In genomic region chr10:76903694-76904093, GRCm38 (mm10) we compare ENCODE assay signal across 16 mouse cellular contexts. TPM values are rescaled to one million over a fixed set of nuclear protein-coding genes. Genes with fewer than 3 reads are reported as not detected.
A peak's percentile ranks its signal among the peaks of the same experiment; 100 is the strongest.
DNase-seq lines count a peak whose midpoint lies in the region; ATAC-seq and TF ChIP-seq lines count a peak whose summit lies in the region.
"Had no signal": no experiment of that assay in that cellular context is flagged by ENCODE, and none has a peak within 500 bp of the region (broad histone marks: within the 10 kb centered on the region; RNA-seq: fewer than 3 reads in every experiment).

No protein-coding gene starts in this region.

- no peak overlapping the region for H3K4me2 ChIP-seq in midbrain, postnatal 0 days (ENCODE audit: low read depth, low read length, poor library complexity, severe bottlenecking)
- no peak overlapping the region for H3K4me2 ChIP-seq in hindbrain, embryonic 12.5 days (replicated peaks)
- no peak overlapping the region for H3K4me2 ChIP-seq in stomach, embryonic 14.5 days (replicated peaks; ENCODE audit: low read depth, low read length)
- H3K4me2 ChIP-seq: hindbrain, embryonic 15.5 days; limb, embryonic 12.5 days; lung, embryonic 14.5 days had no signal

- H3K27ac ChIP-seq in midbrain, embryonic 10.5 days (replicated peaks): peak overlapping the region; percentile 76
- no peak overlapping the region for H3K27ac ChIP-seq in midbrain, postnatal 0 days (ENCODE audit: low read depth, low read length)
- peak overlapping the region; percentile 60; the same call in 1 of the 2 replicates for H3K27ac ChIP-seq in hindbrain, embryonic 12.5 days
- H3K27ac ChIP-seq in stomach, embryonic 14.5 days (ENCODE audit: low read length): peak overlapping the region; percentile 66; the same call in 1 of the 2 replicates
- H3K27ac ChIP-seq: heart, embryonic 10.5 days; hindbrain, embryonic 15.5 days; limb, embryonic 12.5 days had no signal

- no peaks in the 10 kb centered on the region for H3K27me3 ChIP-seq in midbrain, embryonic 10.5 days (ENCODE audit: low read depth, poor library complexity, severe bottlenecking)
- no peaks in the 10 kb centered on the region for H3K27me3 ChIP-seq in midbrain, postnatal 0 days (ENCODE audit: insufficient read depth, low read length)
- no peaks in the 10 kb centered on the region for H3K27me3 ChIP-seq in hindbrain, embryonic 12.5 days
- H3K27me3 ChIP-seq in stomach, embryonic 14.5 days (ENCODE audit: control insufficient read depth, insufficient read depth, low read length): no peaks in the 10 kb centered on the region
- H3K27me3 ChIP-seq: hindbrain, embryonic 15.5 days; limb, embryonic 12.5 days; Patski had no signal

- H3K36me3 ChIP-seq in midbrain, embryonic 10.5 days: no peaks in the 10 kb centered on the region
- H3K36me3 ChIP-seq in midbrain, postnatal 0 days (ENCODE audit: insufficient read depth, low read length): no peaks in the 10 kb centered on the region
- no peaks in the 10 kb centered on the region for H3K36me3 ChIP-seq in hindbrain, embryonic 12.5 days
- no peaks in the 10 kb centered on the region for H3K36me3 ChIP-seq in stomach, embryonic 14.5 days (ENCODE audit: control insufficient read depth, insufficient read depth, low read length)
- H3K36me3 ChIP-seq: heart, embryonic 10.5 days; hindbrain, embryonic 15.5 days; limb, embryonic 12.5 days had no signal

- WGBS in midbrain, embryonic 10.5 days: 78% methylated on average over 3 of the region's 3 CpGs
- WGBS in midbrain, postnatal 0 days: 67% methylated on average over 3 of the region's 3 CpGs
- 68% methylated on average over 3 of the region's 3 CpGs for WGBS in hindbrain, embryonic 12.5 days
- 44% methylated on average over 3 of the region's 3 CpGs for WGBS in stomach, embryonic 14.5 days

- peaks cover 24% of the 10 kb centered on the region for H3K4me1 ChIP-seq in midbrain, embryonic 10.5 days
- 0 out of 2 replicates have a peak, but pooled peaks cover 4% of the 10 kb centered on the region for H3K4me1 ChIP-seq in midbrain, postnatal 0 days (ENCODE audit: insufficient read depth, low read length)
- H3K4me1 ChIP-seq in hindbrain, embryonic 12.5 days: peaks cover 31% of the 10 kb centered on the region
- H3K4me1 ChIP-seq in stomach, embryonic 14.5 days (ENCODE audit: control insufficient read depth, insufficient read depth, low read length): peaks cover 37% of the 10 kb centered on the region

- no peak overlapping the region for H3K9ac ChIP-seq in midbrain, postnatal 0 days (replicated peaks; ENCODE audit: low read length, poor library complexity, severe bottlenecking)
- H3K9ac ChIP-seq in hindbrain, embryonic 12.5 days: no peak overlapping the region
- no peak overlapping the region for H3K9ac ChIP-seq in stomach, embryonic 14.5 days (replicated peaks; ENCODE audit: low read depth, low read length)
- H3K9ac ChIP-seq: hindbrain, embryonic 15.5 days; limb, embryonic 12.5 days; lung, embryonic 14.5 days had no signal

- H3K9me3 ChIP-seq in midbrain, embryonic 10.5 days (replicated peaks): no peaks in the 10 kb centered on the region
- no peaks in the 10 kb centered on the region for H3K9me3 ChIP-seq in midbrain, postnatal 0 days (ENCODE audit: low read length)
- no peaks in the 10 kb centered on the region for H3K9me3 ChIP-seq in hindbrain, embryonic 12.5 days (replicated peaks)
- no peaks in the 10 kb centered on the region for H3K9me3 ChIP-seq in stomach, embryonic 14.5 days (ENCODE audit: control insufficient read depth, low read depth, low read length)
- H3K9me3 ChIP-seq: heart, embryonic 10.5 days; hindbrain, embryonic 15.5 days; limb, embryonic 12.5 days had no signal

- no peak for TF ChIP-seq CTCF in midbrain, postnatal 0 days (IDR thresholded peaks at IDR 0.05)

- no peak for ATAC-seq in midbrain, postnatal 0 days (ENCODE audit: low FRiP score)
- no peak for ATAC-seq in hindbrain, embryonic 12.5 days (ENCODE audit: low FRiP score)
- no peak for ATAC-seq in stomach, embryonic 14.5 days (ENCODE audit: insufficient number of reproducible peaks, insufficient read depth, low FRiP score, low read depth)
- ATAC-seq: CD4-positive, CD25-positive, alpha-beta regulatory T cell, adult 4 months had no signal

- H3K4me3 ChIP-seq in midbrain, embryonic 10.5 days: no peak overlapping the region
- no peak overlapping the region for H3K4me3 ChIP-seq in midbrain, postnatal 0 days (ENCODE audit: low read depth, low read length)
- H3K4me3 ChIP-seq in hindbrain, embryonic 12.5 days: no peak overlapping the region
- H3K4me3 ChIP-seq in stomach, embryonic 14.5 days (ENCODE audit: low read depth, low read length): no peak overlapping the region
- H3K4me3 ChIP-seq: heart, embryonic 10.5 days; hindbrain, embryonic 15.5 days; limb, embryonic 12.5 days had no signal

- DNase-seq in gastrocnemius, postnatal 25 days: peak; percentile 23
- DNase-seq in gastrocnemius, adult 8-10 months (ENCODE audit: low spot score in 2 of 2): no peak
- DNase-seq in midbrain, embryonic 10.5 days (ENCODE audit: low spot score): no peak
- DNase-seq in midbrain, postnatal 0 days (ENCODE audit: low spot score): no peak
- no peak for DNase-seq in spleen, adult 12 weeks (ENCODE audit: low spot score)
- DNase-seq in cerebellum, adult 18-20 months: no peak
- DNase-seq: cerebellum, postnatal 36 days; kidney, postnatal 10 days; lung, embryonic 14.5 days had no signal

RNA-seq across cellular contexts. Expression of gene Pcbp3, which starts 58.0 kb away (rescaled TPM):
- total RNA-seq in gastrocnemius, postnatal 25 days (2021): 1 to 10 TPM; 1.9 to 3.2 TPM
- 1 to 10 TPM; 1.3 to 3.6 (median 1.7) TPM for total RNA-seq in gastrocnemius, adult 8-10 months (2022)
- 83.1 and 85.4 TPM in 2 replicates for polyA plus RNA-seq in midbrain, embryonic 10.5 days (2016; fragmentation: Nextera tagmentation; extraction: Ambion mirVana)
- 50.0 and 52.4 TPM in 2 replicates for total RNA-seq in midbrain, postnatal 0 days (2014; rRNA removed)
- 74.4 and 76.3 TPM in 2 replicates for polyA plus RNA-seq in midbrain, postnatal 0 days (2015; fragmentation: Nextera tagmentation; extraction: Ambion mirVana)
- 68.6 and 69.0 TPM in 2 replicates for polyA plus RNA-seq in hindbrain, embryonic 12.5 days (2016; fragmentation: Nextera tagmentation; extraction: Ambion mirVana)
- polyA plus RNA-seq in stomach, embryonic 14.5 days (2014; fragmentation: Nextera tagmentation; extraction: Ambion mirVana): 27.3 and 28.2 TPM in 2 replicates
